In the genomic region with DNA sequence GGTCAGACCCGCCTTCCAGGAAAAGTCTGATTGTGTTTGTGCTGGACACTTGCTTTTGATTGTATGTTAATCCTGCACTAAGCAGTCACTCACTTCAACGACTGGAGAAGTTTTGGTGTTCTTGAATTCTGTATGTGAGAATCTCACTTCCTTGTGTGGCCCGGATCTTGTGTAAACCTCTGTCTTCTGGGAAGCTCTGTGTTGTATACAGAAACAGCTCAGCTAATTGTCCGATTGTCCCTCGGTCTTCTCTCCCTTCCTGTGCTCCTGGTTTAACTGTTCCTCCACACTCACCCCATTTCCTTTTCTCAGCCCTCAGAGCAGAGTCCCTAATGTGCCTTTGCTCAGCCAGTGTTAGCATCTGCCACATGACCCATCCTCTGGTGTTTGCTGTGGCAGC, we compare ENCODE assay signal across 35 mouse cellular contexts.
DNase-seq lines count a peak whose midpoint lies in the region; ATAC-seq and TF ChIP-seq lines count a peak whose summit lies in the region.
"Had no signal": no experiment of that assay in that cellular context is flagged by ENCODE, and none has a peak within 500 bp of the region (broad histone marks: within the 10 kb centered on the region; RNA-seq: fewer than 3 reads in every experiment).

No protein-coding gene starts in this region.

- peak overlapping the region; percentile 48; the same call in 1 of the 2 replicates for H3K27ac ChIP-seq in forebrain, embryonic 10.5 days
- no peak overlapping the region for H3K27ac ChIP-seq in forebrain, embryonic 12.5 days
- no peak overlapping the region for H3K27ac ChIP-seq in lung, postnatal 0 days (ENCODE audit: low read length)
- H3K27ac ChIP-seq in bone marrow, adult 2 months (ENCODE audit: control insufficient read depth, insufficient read depth, low read depth, low read length, poor library complexity): peak overlapping the region; percentile 4; the same call in 1 of the 2 replicates
- no peak overlapping the region for H3K27ac ChIP-seq in hindbrain, embryonic 14.5 days
- H3K27ac ChIP-seq in gastrocnemius, adult 2 months: no peak overlapping the region
- H3K27ac ChIP-seq: embryonic facial prominence, embryonic 13.5 days; heart, embryonic 15.5 days; hindbrain, embryonic 12.5 days; kidney, postnatal 0 days; limb, embryonic 15.5 days; lung, embryonic 15.5 days; macrophage; midbrain, embryonic 12.5 days; neural tube, embryonic 12.5 days; stomach, postnatal 0 days had no signal

- no peak overlapping the region for H3K4me2 ChIP-seq in forebrain, embryonic 12.5 days
- no peak overlapping the region for H3K4me2 ChIP-seq in lung, postnatal 0 days (replicated peaks; ENCODE audit: low read depth, low read length)
- no peak overlapping the region for H3K4me2 ChIP-seq in hindbrain, embryonic 14.5 days (replicated peaks)
- H3K4me2 ChIP-seq: embryonic facial prominence, embryonic 13.5 days; heart, embryonic 15.5 days; hindbrain, embryonic 12.5 days; limb, embryonic 15.5 days; lung, embryonic 15.5 days; midbrain, embryonic 12.5 days; neural tube, embryonic 12.5 days had no signal

- no peaks in the 10 kb centered on the region for H3K27me3 ChIP-seq in forebrain, embryonic 10.5 days (ENCODE audit: poor library complexity, severe bottlenecking)
- no peaks in the 10 kb centered on the region for H3K27me3 ChIP-seq in forebrain, embryonic 12.5 days
- no peaks in the 10 kb centered on the region for H3K27me3 ChIP-seq in lung, postnatal 0 days (replicated peaks; ENCODE audit: insufficient read depth, low read length)
- no peaks in the 10 kb centered on the region for H3K27me3 ChIP-seq in hindbrain, embryonic 14.5 days (ENCODE audit: control insufficient read depth, insufficient read depth, low read length)
- H3K27me3 ChIP-seq: CH12.LX; embryonic facial prominence, embryonic 13.5 days; heart, embryonic 15.5 days; hindbrain, embryonic 12.5 days; limb, embryonic 15.5 days; lung, embryonic 15.5 days; midbrain, embryonic 12.5 days; neural tube, embryonic 12.5 days had no signal

- peaks cover 15% of the 10 kb centered on the region for H3K4me1 ChIP-seq in forebrain, embryonic 10.5 days
- peaks cover 10% of the 10 kb centered on the region for H3K4me1 ChIP-seq in forebrain, embryonic 12.5 days
- no peaks in the 10 kb centered on the region for H3K4me1 ChIP-seq in lung, postnatal 0 days (ENCODE audit: insufficient read depth, low read depth, low read length)
- H3K4me1 ChIP-seq in bone marrow, adult 2 months (ENCODE audit: control insufficient read depth, insufficient read depth, low read length): no peaks in the 10 kb centered on the region; the same call in 1 of the 2 replicates
- H3K4me1 ChIP-seq in hindbrain, embryonic 14.5 days (replicated peaks; ENCODE audit: control insufficient read depth, insufficient read depth, low read length): 0 out of 2 replicates have a peak, but pooled peaks cover 6% of the 10 kb centered on the region
- H3K4me1 ChIP-seq: embryonic facial prominence, embryonic 13.5 days; limb, embryonic 15.5 days; lung, embryonic 15.5 days had no signal

- TF ChIP-seq CTCF in lung, postnatal 0 days (IDR thresholded peaks at IDR 0.05): no peak
- TF ChIP-seq CTCF in bone marrow, adult 2 months (IDR thresholded peaks at IDR 0.05; ENCODE audit: control insufficient read depth, insufficient read depth, low read length): no peak
- TF ChIP-seq CTCF in gastrocnemius, adult 2 months (IDR thresholded peaks at IDR 0.05): no peak

- no peak for TF ChIP-seq EP300 in lung, postnatal 0 days (IDR thresholded peaks at IDR 0.05)

- WGBS in forebrain, embryonic 10.5 days: 83% methylated on average over 5 of the region's 5 CpGs
- 80% methylated on average over 5 of the region's 5 CpGs for WGBS in forebrain, embryonic 12.5 days
- WGBS in lung, postnatal 0 days: 35% methylated on average over 5 of the region's 5 CpGs
- WGBS in bone marrow, adult 2 months: 42% methylated on average over 5 of the region's 5 CpGs
- WGBS in hindbrain, embryonic 14.5 days: 78% methylated on average over 5 of the region's 5 CpGs

- H3K9me3 ChIP-seq in forebrain, embryonic 10.5 days: no peaks in the 10 kb centered on the region
- no peaks in the 10 kb centered on the region for H3K9me3 ChIP-seq in forebrain, embryonic 12.5 days
- H3K9me3 ChIP-seq in lung, postnatal 0 days (ENCODE audit: low read length): no peaks in the 10 kb centered on the region
- no peaks in the 10 kb centered on the region for H3K9me3 ChIP-seq in hindbrain, embryonic 14.5 days (ENCODE audit: control insufficient read depth, low read length)
- H3K9me3 ChIP-seq: embryonic facial prominence, embryonic 13.5 days; heart, embryonic 15.5 days; hindbrain, embryonic 12.5 days; limb, embryonic 15.5 days; lung, embryonic 15.5 days; midbrain, embryonic 12.5 days; neural tube, embryonic 12.5 days had no signal

- H3K4me3 ChIP-seq in forebrain, embryonic 10.5 days: no peak overlapping the region
- no peak overlapping the region for H3K4me3 ChIP-seq in forebrain, embryonic 12.5 days (replicated peaks)
- no peak overlapping the region for H3K4me3 ChIP-seq in lung, postnatal 0 days (ENCODE audit: low read depth, low read length)
- no peak overlapping the region for H3K4me3 ChIP-seq in bone marrow, adult 2 months (replicated peaks; ENCODE audit: control insufficient read depth, low read depth, low read length)
- H3K4me3 ChIP-seq in hindbrain, embryonic 14.5 days (replicated peaks; ENCODE audit: low read length): no peak overlapping the region
- H3K4me3 ChIP-seq in gastrocnemius, adult 2 months: no peak overlapping the region
- H3K4me3 ChIP-seq: embryonic facial prominence, embryonic 13.5 days; heart, embryonic 15.5 days; hindbrain, embryonic 12.5 days; limb, embryonic 15.5 days; lung, embryonic 15.5 days; midbrain, embryonic 12.5 days; myocyte; neural tube, embryonic 12.5 days had no signal

- no peak for ATAC-seq in forebrain, embryonic 12.5 days (ENCODE audit: low FRiP score)
- peak; percentile 52 for ATAC-seq in lung, postnatal 0 days
- peak; percentile 63 for ATAC-seq in megakaryocyte, adult 5-6 weeks (ENCODE audit: poor library complexity, severe bottlenecking)
- no peak for ATAC-seq in hindbrain, embryonic 14.5 days (ENCODE audit: low FRiP score)
- ATAC-seq: activated CD4-positive, CD25-positive, alpha-beta regulatory T cell, adult 4 months; forebrain, postnatal 0 days; intestine, embryonic 16.5 days had no signal

- TF ChIP-seq POLR2A in bone marrow, adult 2 months (IDR thresholded peaks at IDR 0.05; ENCODE audit: borderline replicate concordance, control insufficient read depth, low read depth, low read length): no peak

- intact Hi-C loops in gastrocnemius, adult 2 months (cut with DNase I): no loop called here

- no peak for DNase-seq in forebrain, embryonic 10.5 days (ENCODE audit: extremely low spot score, low spot score)
- DNase-seq in lung, postnatal 0 days (ENCODE audit: low spot score): no peak
- no peak for DNase-seq in lung, adult 18-20 months
- DNase-seq in hindbrain, embryonic 14.5 days (ENCODE audit: low spot score): no peak
- no peak for DNase-seq in gastrocnemius, adult 2 months
- DNase-seq: adrenal gland, adult 2 months; adrenal gland, postnatal 36 days; cerebellum, adult 11 months; cerebellum, adult 9-11 months; forebrain, postnatal 0 days; gastrocnemius, postnatal 10 days; kidney, adult 8-10 months; kidney, postnatal 4 days; layer of hippocampus, postnatal 36 days; left cerebral cortex, postnatal 4 days; right cerebral cortex, adult 18-20 months; thymus, adult 18-20 months; thymus, postnatal 25 days had no signal

- no peak overlapping the region for H3K9ac ChIP-seq in forebrain, embryonic 12.5 days
- H3K9ac ChIP-seq in lung, postnatal 0 days (replicated peaks; ENCODE audit: low read depth): no peak overlapping the region
- H3K9ac ChIP-seq in hindbrain, embryonic 14.5 days: no peak overlapping the region; the same call in 1 of the 2 replicates
- H3K9ac ChIP-seq: embryonic facial prominence, embryonic 13.5 days; forebrain, postnatal 0 days; heart, embryonic 15.5 days; hindbrain, embryonic 12.5 days; limb, embryonic 15.5 days; lung, embryonic 15.5 days; midbrain, embryonic 12.5 days; neural tube, embryonic 12.5 days had no signal

- no peaks in the 10 kb centered on the region for H3K36me3 ChIP-seq in forebrain, embryonic 10.5 days (replicated peaks)
- no peaks in the 10 kb centered on the region for H3K36me3 ChIP-seq in forebrain, embryonic 12.5 days (replicated peaks)
- H3K36me3 ChIP-seq in lung, postnatal 0 days (ENCODE audit: insufficient read depth, low read length): no peaks in the 10 kb centered on the region
- no peaks in the 10 kb centered on the region for H3K36me3 ChIP-seq in hindbrain, embryonic 14.5 days (replicated peaks; ENCODE audit: control insufficient read depth, insufficient read depth)
- H3K36me3 ChIP-seq: embryonic facial prominence, embryonic 13.5 days; heart, embryonic 15.5 days; hindbrain, embryonic 12.5 days; limb, embryonic 15.5 days; lung, embryonic 15.5 days; midbrain, embryonic 12.5 days; neural tube, embryonic 12.5 days had no signal

Comparison
In these comparisons a context has a peak if more than half of its experiments do, and no peak if none do; other contexts are left out.
1. H3K27ac ChIP-seq: peak in forebrain, embryonic 10.5 days (single experiment) and bone marrow, adult 2 months (single experiment); none in forebrain, embryonic 12.5 days (single experiment), lung, postnatal 0 days (single experiment), hindbrain, embryonic 14.5 days (single experiment) and gastrocnemius, adult 2 months (single experiment).
2. ATAC-seq: peak in lung, postnatal 0 days (single experiment) and megakaryocyte, adult 5-6 weeks (single experiment); none in forebrain, embryonic 12.5 days (single experiment) and hindbrain, embryonic 14.5 days (single experiment).